Mouse (Mus musculus) embryonic fibroblast, embryonic 13.5 days (primary cell): ENCODE data around the gene Eps15l1. TPM values are rescaled to one million over a fixed set of nuclear protein-coding genes. Genes with fewer than 3 reads are reported as not detected.

Experiments
- H3K27ac ChIP-seq: 2 replicates; pipeline ENCODE4 v1.5.1; 2012; ENCODE audit warnings: low read length, control low read depth, inconsistent platforms; ENCODE audit not compliant: insufficient read depth
- H3K4me1 ChIP-seq: 2 replicates; pipeline ENCODE4 v1.6.1; 2011; ENCODE audit warnings: low read length; ENCODE audit not compliant: control insufficient read depth, insufficient read depth
- H3K4me3 ChIP-seq: 2 replicates; pipeline ENCODE4 v1.5.1; 2011; ENCODE audit warnings: mild to moderate bottlenecking, control low read depth, low read length; ENCODE audit not compliant: insufficient read depth
- CTCF ChIP-seq: IDR thresholded peaks from 2 replicates; pipeline ENCODE4 v1.5.1; 2011; ENCODE audit warnings: mild to moderate bottlenecking, control low read depth, low read length, moderate library complexity, borderline replicate concordance; ENCODE audit not compliant: insufficient read depth
- POLR2A ChIP-seq: IDR thresholded peaks from 2 replicates; pipeline ENCODE4 v1.6.1; 2011; ENCODE audit warnings: low read depth, mild to moderate bottlenecking, control low read depth, low read length, moderate library complexity
- polyA plus RNA-seq: library from polyadenylated mRNA; stranded (reverse); fragments of >200 nt; gene quantifications from 2 replicates; pipeline ENCODE4 v1.2.4, GENCODE M21; 2011; ENCODE audit warnings: low read depth; ENCODE audit not compliant: missing spikeins, insufficient read length

Gene Eps15l1
- polyA plus RNA-seq, 1 experiment: 65.0 TPM

DNA sequence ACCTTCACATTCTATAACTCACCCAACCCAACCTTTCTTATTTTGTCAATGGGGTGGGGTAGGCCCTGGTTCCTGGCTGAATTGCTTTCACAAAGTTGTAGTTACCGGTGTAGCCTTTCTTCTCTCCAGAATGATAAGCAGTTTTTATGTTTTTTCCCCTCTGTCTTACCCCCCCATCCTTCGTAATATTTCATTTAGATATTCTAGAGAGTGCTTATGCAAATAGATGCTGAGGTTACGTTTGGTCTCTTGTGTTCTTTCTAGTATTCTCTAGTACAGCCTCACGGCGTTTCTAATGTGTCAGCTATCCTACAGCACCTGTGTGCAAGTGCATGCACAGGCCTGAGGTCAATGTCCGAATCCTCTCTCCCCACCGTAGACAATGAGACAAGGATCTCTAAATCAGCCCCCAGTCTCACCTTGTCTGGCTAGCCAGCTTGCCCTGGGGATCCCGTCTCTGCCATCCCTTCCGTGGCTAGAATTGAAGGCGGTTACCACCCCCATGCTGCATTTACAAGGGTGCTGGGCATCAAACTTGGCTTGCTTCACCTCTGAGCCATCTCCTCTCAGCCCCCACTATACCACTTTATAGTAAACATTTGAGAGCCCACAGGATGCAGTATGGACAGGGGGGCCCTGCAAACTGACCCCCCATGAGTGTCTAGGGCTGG, 97.1 kb downstream of the Eps15l1 start:
- no peak overlapping the region for H3K4me3 ChIP-seq
- H3K27ac ChIP-seq: no peak overlapping the region
- H3K4me1 ChIP-seq: peaks cover 2% of the 10 kb centered on the region; the same call in 1 of the 2 replicates
- no peak for TF ChIP-seq CTCF
- peak; percentile 35; the same call in 1 of the 2 replicates for TF ChIP-seq POLR2A

DNA sequence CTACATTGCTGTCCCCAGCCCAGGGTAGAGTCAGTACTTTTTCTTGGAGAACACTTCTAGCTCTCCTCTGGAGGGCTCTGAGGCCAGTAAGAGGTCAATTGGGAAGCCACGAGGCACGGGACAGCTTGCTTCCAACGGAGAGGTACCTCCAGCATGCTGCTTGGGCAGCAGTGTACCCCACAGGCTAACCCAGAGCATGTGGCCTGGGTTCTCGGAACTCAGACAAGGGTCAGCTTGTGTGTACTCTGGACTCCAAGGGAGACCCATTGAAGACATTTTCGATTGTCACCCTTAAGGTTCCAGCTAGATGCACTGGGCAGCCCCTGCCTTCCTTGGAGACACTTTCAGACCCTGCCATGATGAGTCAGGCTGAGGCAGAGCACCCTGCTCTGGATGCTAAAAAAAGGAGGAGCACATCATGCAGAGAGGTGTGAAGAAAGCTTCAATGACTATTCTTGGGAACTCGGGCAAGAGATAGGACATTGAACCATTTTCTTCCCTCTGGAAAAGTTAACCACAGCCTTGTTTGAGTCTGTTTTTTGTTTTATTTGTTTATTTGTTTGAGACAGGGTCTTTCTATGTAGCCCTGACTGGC, 98.0 kb downstream of the Eps15l1 start:
- TF ChIP-seq CTCF (no peak), POLR2A (0 out of 2 replicates have a peak, but pooled peaks have one; percentile 3)
- Histone ChIP-seq H3K4me1 (peaks cover 2% of the 10 kb centered on the region; the same call in 1 of the 2 replicates), H3K27ac (no peak overlapping the region), H3K4me3 (no peak overlapping the region)

DNA sequence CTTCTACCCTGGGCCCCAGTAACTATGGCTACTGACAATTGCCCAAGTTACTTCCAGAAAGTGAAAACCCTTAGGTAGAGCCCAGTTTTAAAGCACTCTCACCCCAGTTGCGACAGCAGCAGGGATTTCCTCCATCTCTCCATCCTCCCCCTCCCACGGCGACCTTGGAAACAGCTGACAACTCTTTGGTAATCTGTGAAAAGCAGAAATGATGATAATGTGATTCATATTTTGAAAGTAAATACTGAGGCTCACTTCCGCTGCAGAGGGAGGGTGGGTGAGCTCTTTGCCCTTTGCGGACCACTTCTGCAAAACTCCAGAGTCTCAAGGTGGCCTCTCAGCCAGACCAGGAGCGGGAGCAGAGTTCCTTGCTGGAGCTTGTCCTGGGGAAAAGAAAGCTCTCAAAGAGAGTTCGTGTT, 98.8 kb downstream of the Eps15l1 start:
- Histone ChIP-seq H3K27ac (no peak overlapping the region), H3K4me1 (peaks cover 2% of the 10 kb centered on the region; the same call in 1 of the 2 replicates), H3K4me3 (no peak overlapping the region)
- TF ChIP-seq CTCF (no peak), POLR2A (no peak)

DNA sequence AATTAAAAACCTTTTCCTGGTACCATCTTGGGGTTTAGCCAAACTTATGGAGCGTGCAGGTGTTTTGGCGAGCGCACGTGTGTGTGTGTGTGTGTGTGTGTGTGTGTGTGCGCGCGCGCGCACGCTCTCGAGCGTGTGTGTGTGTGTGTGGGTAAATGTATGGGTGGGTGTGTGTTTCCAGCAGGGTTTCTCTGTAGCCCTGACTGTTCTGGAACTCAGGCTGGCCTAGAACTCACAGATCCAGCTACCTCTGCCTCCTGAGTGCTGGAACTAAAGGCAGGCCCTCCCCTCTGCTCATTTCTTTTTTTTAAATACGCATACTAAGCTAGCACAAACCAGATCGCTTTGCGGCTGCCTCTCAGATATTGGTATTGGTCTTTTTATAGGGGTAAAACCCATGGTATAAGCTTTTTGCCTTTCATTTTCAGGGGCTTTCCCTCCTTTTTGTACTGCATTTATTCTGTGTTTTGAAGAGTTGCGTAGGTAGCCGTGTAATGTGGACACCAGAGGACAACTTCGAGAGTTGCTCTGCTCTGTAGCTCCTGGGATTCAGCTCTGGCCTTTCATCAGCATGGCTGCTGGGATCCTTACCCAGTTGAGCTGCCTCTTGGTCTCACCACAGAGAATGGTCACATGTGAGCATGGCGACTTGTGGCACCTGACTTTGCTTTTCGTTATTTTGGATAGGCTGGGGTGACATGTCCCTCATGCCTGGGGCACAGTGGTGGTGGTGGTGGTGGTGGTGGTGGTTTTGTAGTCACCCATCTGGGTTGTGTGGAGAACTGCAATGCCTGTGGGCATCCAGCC, 99.4 kb downstream of the Eps15l1 start:
- TF ChIP-seq CTCF (no peak), POLR2A (peak; percentile 5; the same call in 1 of the 2 replicates)
- Histone ChIP-seq H3K4me3 (no peak overlapping the region), H3K27ac (no peak overlapping the region), H3K4me1 (peaks cover 2% of the 10 kb centered on the region; the same call in 1 of the 2 replicates)

DNA sequence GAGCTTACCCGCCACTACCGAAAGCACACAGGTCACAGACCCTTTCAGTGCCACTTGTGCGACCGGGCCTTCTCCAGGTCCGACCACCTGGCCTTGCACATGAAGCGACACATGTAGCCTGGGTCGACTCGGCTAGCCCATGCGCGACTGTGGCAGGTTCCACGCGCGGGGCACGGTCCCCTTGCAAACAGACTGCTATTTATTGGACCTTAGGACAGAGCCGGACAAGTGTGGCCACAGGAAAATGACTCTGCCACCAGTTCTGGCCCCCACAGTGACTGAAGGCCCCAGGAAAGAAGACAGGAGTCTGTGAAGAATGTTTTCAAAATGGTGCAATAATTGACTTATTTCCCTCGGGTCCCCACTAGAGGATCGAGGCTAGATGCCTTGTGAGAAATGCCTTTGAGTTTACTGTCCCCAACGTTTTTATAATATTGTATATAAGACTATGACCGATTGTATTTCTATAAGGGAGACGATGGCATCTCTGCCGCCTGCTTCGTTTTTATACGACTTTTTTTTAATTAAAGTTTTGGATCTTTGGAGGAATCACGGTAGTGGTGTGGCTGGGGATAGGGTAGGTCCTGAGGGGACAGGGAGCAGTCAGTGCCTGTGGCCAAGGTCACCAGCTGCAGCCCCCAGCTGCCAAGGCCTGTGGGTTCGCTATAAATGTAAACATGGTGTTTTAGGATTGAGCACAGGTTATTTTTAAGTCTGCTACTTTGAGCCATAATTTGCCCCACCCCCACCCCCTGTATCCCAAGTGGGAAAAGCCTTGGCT, 100.3 kb downstream of the Eps15l1 start:
- Histone ChIP-seq H3K4me1 (peaks cover 2% of the 10 kb centered on the region; the same call in 1 of the 2 replicates), H3K4me3 (peak overlapping the region; percentile 85), H3K27ac (no peak overlapping the region)
- TF ChIP-seq CTCF (no peak), POLR2A (no peak)

DNA sequence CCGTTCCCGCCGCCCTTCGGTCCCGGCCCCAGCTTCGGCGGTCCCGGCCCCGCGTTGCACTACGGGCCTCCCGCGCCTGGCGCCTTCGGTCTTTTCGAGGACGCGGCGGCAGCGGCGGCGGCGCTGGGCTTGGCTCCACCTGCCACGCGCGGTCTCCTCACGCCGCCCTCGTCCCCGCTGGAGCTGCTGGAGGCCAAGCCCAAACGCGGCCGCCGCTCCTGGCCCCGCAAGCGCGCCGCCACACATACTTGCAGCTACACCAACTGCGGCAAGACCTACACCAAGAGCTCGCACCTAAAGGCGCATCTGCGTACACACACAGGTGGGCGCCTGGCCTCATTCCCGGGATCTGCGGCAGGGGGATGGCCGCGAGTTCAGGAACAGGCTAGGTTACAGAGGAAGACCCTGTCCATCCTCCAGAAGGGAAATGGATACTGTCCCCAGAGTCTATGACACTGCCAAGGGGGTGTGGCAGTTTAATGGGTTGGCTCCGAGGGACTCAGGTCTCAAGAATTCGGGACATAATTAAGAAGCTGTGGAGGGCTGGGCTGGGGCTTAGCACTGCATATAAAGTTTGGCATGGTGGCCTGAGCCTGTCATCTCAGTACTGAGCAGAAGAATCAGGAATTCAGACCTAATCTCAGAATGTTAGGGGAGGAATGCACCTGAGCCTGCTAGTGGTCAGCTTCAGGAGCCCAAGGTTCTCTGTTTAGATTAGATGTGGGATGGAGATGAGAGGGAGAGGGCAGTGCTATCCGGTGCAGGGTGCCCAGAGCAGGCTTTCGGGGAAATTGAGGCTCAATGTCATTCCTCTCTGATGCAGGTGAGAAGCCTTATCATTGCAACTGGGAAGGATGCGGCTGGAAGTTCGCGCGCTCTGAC, 101.1 kb downstream of the Eps15l1 start:
- Histone ChIP-seq H3K27ac (no peak overlapping the region), H3K4me3 (peak overlapping the region; percentile 85), H3K4me1 (peaks cover 2% of the 10 kb centered on the region; the same call in 1 of the 2 replicates)
- TF ChIP-seq POLR2A (no peak), CTCF (no peak)

DNA sequence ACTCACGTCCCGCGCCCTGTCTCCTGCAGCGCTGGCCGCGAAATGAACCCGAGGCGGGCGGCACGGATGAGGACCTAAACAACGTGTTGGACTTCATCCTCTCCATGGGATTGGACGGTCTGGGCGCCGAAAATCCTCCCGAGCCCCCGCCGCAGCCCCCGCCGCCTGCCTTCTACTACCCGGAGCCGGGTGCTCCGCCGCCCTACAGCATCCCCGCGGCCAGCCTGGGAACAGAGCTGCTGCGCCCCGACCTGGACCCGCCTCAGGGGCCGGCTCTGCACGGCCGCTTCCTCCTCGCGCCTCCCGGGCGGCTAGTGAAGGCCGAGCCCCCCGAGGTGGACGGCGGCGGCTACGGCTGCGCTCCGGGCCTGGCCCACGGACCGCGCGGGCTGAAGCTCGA, 101.9 kb downstream of the Eps15l1 start:
- peaks cover 2% of the 10 kb centered on the region; the same call in 1 of the 2 replicates for H3K4me1 ChIP-seq
- peak overlapping the region; percentile 85 for H3K4me3 ChIP-seq
- H3K27ac ChIP-seq: no peak overlapping the region
- TF ChIP-seq POLR2A: no peak
- TF ChIP-seq CTCF: no peak

DNA sequence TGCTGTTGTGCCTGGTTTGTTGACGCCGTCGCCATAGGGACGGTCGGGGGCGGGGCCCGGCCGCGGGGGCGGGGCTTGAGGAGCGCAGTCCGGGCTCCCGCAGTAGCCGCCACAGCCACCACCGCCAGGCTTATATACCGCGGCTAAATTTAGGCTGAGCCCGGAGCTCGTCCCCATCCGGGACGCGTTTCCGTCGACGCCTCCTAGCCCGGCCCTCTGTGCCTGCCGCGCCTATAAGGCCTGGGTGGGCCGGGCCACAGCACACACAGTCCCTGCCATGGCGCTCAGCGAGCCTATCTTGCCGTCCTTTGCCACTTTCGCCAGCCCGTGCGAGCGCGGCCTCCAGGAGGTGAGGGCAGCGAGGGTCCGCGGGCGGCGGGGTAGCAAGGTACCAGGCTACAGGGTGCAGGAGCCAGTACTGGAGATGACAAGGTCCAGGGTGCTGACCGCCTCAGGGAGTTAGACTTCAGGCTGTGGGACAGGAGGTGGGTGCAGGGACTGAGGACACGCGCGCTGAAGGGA, 102.4 kb downstream of the Eps15l1 start, which contains the start of gene Klf2:
TSS of gene Klf2 (plus strand) at position 233 of the 522 bp plus-strand sequence.
- TF ChIP-seq CTCF (no peak), POLR2A (peak; percentile 100)
- peaks cover 2% of the 10 kb centered on the region; the same call in 1 of the 2 replicates for H3K4me1 ChIP-seq
- peak within 1 kb of the TSS; percentile 85 for H3K4me3 ChIP-seq
- H3K27ac ChIP-seq: no peak within 1 kb of the TSS
